ENCODE assay signal across 10 mouse cellular contexts in genomic region chr4:114386395-114386811, GRCm38 (mm10). TPM values are rescaled to one million over a fixed set of nuclear protein-coding genes. Genes with fewer than 3 reads are reported as not detected.
DNase-seq lines count a peak whose midpoint lies in the region; ATAC-seq and TF ChIP-seq lines count a peak whose summit lies in the region.
"Had no signal": no experiment of that assay in that cellular context is flagged by ENCODE, and none has a peak within 500 bp of the region (broad histone marks: within the 10 kb centered on the region; RNA-seq: fewer than 3 reads in every experiment).

No protein-coding gene starts in this region.

- no peak overlapping the region for H3K9ac ChIP-seq in lung, embryonic 16.5 days (ENCODE audit: low read length)
- H3K9ac ChIP-seq: limb, embryonic 13.5 days had no signal

- WGBS in lung, embryonic 16.5 days, result 54% methylated on average over 2 of the region's 2 CpGs

- DNase-seq in frontal cortex, postnatal 10 days (ENCODE audit: low spot score in 2 of 2), result peak; percentile 37 to 54
- no peak for DNase-seq in frontal cortex, postnatal 36 days (ENCODE audit: low spot score in 2 of 2)
- DNase-seq in right cerebral cortex, postnatal 4 days, result peak; percentile 28
- DNase-seq in right cerebral cortex, postnatal 36 days (ENCODE audit: low spot score in 2 of 2), result no peak
- DNase-seq in gastrocnemius, adult 2 months, result peak; percentile 72
- no peak for DNase-seq in spleen, postnatal 4 days (ENCODE audit: low spot score in 2 of 2)

- intact Hi-C loops in gastrocnemius, adult 2 months (cut with DNase I), result no loop called here

- no peak overlapping the region for H3K4me2 ChIP-seq in lung, embryonic 16.5 days (ENCODE audit: low read depth, low read length)
- H3K4me2 ChIP-seq: limb, embryonic 13.5 days had no signal

- no peaks in the 10 kb centered on the region for H3K36me3 ChIP-seq in lung, embryonic 16.5 days (ENCODE audit: control insufficient read depth, insufficient read depth, low read length)
- H3K36me3 ChIP-seq: limb, embryonic 13.5 days had no signal

- H3K4me3 ChIP-seq in gastrocnemius, adult 2 months, result no peak overlapping the region
- H3K4me3 ChIP-seq in lung, embryonic 16.5 days (ENCODE audit: low read length), result no peak overlapping the region
- H3K4me3 ChIP-seq: limb, embryonic 13.5 days had no signal

- ATAC-seq in lung, embryonic 16.5 days (ENCODE audit: low read depth), result 0 out of 2 replicates have a peak, but pooled peaks have one; percentile 8
- no peak for ATAC-seq in erythroid progenitor cell, adult 5-6 weeks (replicated peaks; ENCODE audit: low FRiP score, poor library complexity, severe bottlenecking)

- no peak for TF ChIP-seq CTCF in gastrocnemius, adult 2 months (IDR thresholded peaks at IDR 0.05)

- no peaks in the 10 kb centered on the region for H3K27me3 ChIP-seq in lung, embryonic 16.5 days (ENCODE audit: control insufficient read depth, insufficient read depth, low read depth, low read length)

- no peaks in the 10 kb centered on the region for H3K9me3 ChIP-seq in lung, embryonic 16.5 days (ENCODE audit: control insufficient read depth, low read length)
- H3K9me3 ChIP-seq: limb, embryonic 13.5 days had no signal

- H3K27ac ChIP-seq in gastrocnemius, adult 2 months, result no peak overlapping the region
- H3K27ac ChIP-seq in lung, embryonic 16.5 days (ENCODE audit: low read length), result peak overlapping the region; percentile 86
- H3K27ac ChIP-seq: limb, embryonic 13.5 days had no signal

- peaks cover 10% of the 10 kb centered on the region; the same call in 1 of the 2 replicates for H3K4me1 ChIP-seq in lung, embryonic 16.5 days (replicated peaks; ENCODE audit: control insufficient read depth, insufficient read depth, low read length)

RNA-seq across cellular contexts. Expression of gene Trabd2b, which starts 20.1 kb away (rescaled TPM):
- 1 to 10 TPM in 1 of 2 experiments, under 1 TPM in 1; 0.71 to 1.3 TPM for total RNA-seq in gastrocnemius, adult 2 months (2021)
- 5.1 and 5.4 TPM in 2 replicates for polyA plus RNA-seq in lung, embryonic 16.5 days (2015; fragmentation: Nextera tagmentation; extraction: Ambion mirVana)
- total RNA-seq in erythroid progenitor cell, adult 5-6 weeks (2015; ENCODE audit: low replicate concordance), result not detected in 2 replicates
- total RNA-seq in erythroid progenitor cell, adult 5-6 weeks (2017; ENCODE audit: low replicate concordance), result not detected in 2 replicates
- total RNA-seq: CH12.LX had no signal

Comparison
In these comparisons a context has a peak if more than half of its experiments do, and no peak if none do; other contexts are left out.
1. DNase-seq: peak in frontal cortex, postnatal 10 days (2 of 2), right cerebral cortex, postnatal 4 days (single experiment) and gastrocnemius, adult 2 months (single experiment); none in frontal cortex, postnatal 36 days (0 of 2), right cerebral cortex, postnatal 36 days (0 of 2) and spleen, postnatal 4 days (0 of 2).